Mouse (Mus musculus) MEL (cell line): ENCODE measurements around the gene Traf2. TPM values are rescaled to one million over a fixed set of nuclear protein-coding genes. Genes with fewer than 3 reads are reported as not detected.

Experiments
- DNase-seq: peaks from one replicate; pipeline ENCODE4 v3.0.0; 2011; ENCODE audit warnings: low read depth, low spot score
- H3K27ac ChIP-seq: 2 replicates; pipeline ENCODE4 v1.5.1; 2012; ENCODE audit warnings: low read depth, mild to moderate bottlenecking, control low read depth, low read length, moderate library complexity; ENCODE audit not compliant: control insufficient read depth
- H3K27me3 ChIP-seq, 2 experiments: fragments of 150-350 bp in 1 of 2; sonication (generic) in 1 of 2; 2 replicates each; pipeline ENCODE4 v1.6.1; 2012; ENCODE audit warnings: low read length in 2 of 2, mild to moderate bottlenecking in 2 of 2, improper control_type of control experiment in 1 of 2, moderate library complexity in 1 of 2; ENCODE audit not compliant: insufficient read depth in 2 of 2, control insufficient read depth in 1 of 2
- H3K36me3 ChIP-seq, 2 experiments: 2 replicates each; pipeline ENCODE4 v1.6.1; 2012 to 2014; ENCODE audit warnings: low read length in 2 of 2, improper control_type of control experiment in 1 of 2, inconsistent platforms in 1 of 2, mild to moderate bottlenecking in 1 of 2; ENCODE audit not compliant: insufficient read depth in 2 of 2, control insufficient read depth in 1 of 2
- H3K4me1 ChIP-seq, 2 experiments: fragments of 150-350 bp in 1 of 2; sonication (generic) in 1 of 2; 2 replicates each; pipeline ENCODE4 v1.6.1; 2012; ENCODE audit warnings: low read length in 2 of 2, improper control_type of control experiment in 1 of 2, mild to moderate bottlenecking in 1 of 2; ENCODE audit not compliant: insufficient read depth in 2 of 2, control insufficient read depth in 1 of 2
- H3K4me3 ChIP-seq, 2 experiments: fragments of 150-350 bp in 1 of 2; sonication (generic) in 1 of 2; 2 replicates each; pipeline ENCODE4 v1.5.1; 2012; ENCODE audit warnings: low read depth in 2 of 2, low read length in 2 of 2, mild to moderate bottlenecking in 2 of 2, moderate library complexity in 2 of 2, control low read depth in 1 of 2, improper control_type of control experiment in 1 of 2; ENCODE audit not compliant: control insufficient read depth in 1 of 2, insufficient read depth in 1 of 2
- H3K79me2 ChIP-seq: 2 replicates; pipeline ENCODE4 v1.6.1; 2012; ENCODE audit warnings: mild to moderate bottlenecking, low read length, moderate library complexity; ENCODE audit not compliant: control insufficient read depth, poor library complexity, insufficient read depth
- H3K9ac ChIP-seq: 2 replicates; pipeline ENCODE4 v1.6.1; 2012; ENCODE audit warnings: low read depth, mild to moderate bottlenecking, control low read depth, low read length, moderate library complexity; ENCODE audit not compliant: control insufficient read depth, poor library complexity, severe bottlenecking
- H3K9me3 ChIP-seq: fragments of 150-350 bp; sonication (generic); replicated peaks from 2 replicates; pipeline ENCODE4 v1.6.1; 2012; ENCODE audit warnings: mild to moderate bottlenecking, low read length, improper control_type of control experiment, moderate library complexity; ENCODE audit not compliant: insufficient read depth
- CHD2 ChIP-seq: IDR thresholded peaks from 2 replicates; pipeline ENCODE4 v1.6.1; 2011; ENCODE audit warnings: low read length, improper control_type of control experiment
- CTCF ChIP-seq, 3 experiments: IDR thresholded peaks in 2 of 3; conservative IDR thresholded peaks in 1 of 3; 2 replicates each; pipeline ENCODE4 v1.5.1; 2011 to 2012; ENCODE audit warnings: low read length in 3 of 3, low read depth in 2 of 3, mild to moderate bottlenecking in 2 of 3, improper control_type of control experiment in 1 of 3, inconsistent platforms in 1 of 3, mixed read lengths in 1 of 3, moderate library complexity in 1 of 3; ENCODE audit not compliant: control insufficient read depth in 1 of 3, insufficient read depth in 1 of 3, poor library complexity in 1 of 3, severe bottlenecking in 1 of 3
- GATA1 ChIP-seq: IDR thresholded peaks from 2 replicates; pipeline ENCODE4 v1.6.1; 2011; ENCODE audit warnings: low read depth, low read length, improper control_type of control experiment
- KAT2A ChIP-seq: conservative IDR thresholded peaks from 2 replicates; pipeline ENCODE4 v1.6.1; 2012; ENCODE audit warnings: low read depth, low read length, improper control_type of control experiment, inconsistent platforms
- MYB ChIP-seq: IDR thresholded peaks from 2 replicates; pipeline ENCODE4 v1.6.1; 2011; ENCODE audit warnings: mild to moderate bottlenecking, low read depth, low read length, improper control_type of control experiment
- MYC ChIP-seq: IDR thresholded peaks from 2 replicates; pipeline ENCODE4 v1.6.1; 2011; ENCODE audit warnings: low read depth, mild to moderate bottlenecking, low read length, improper control_type of control experiment, moderate library complexity
- NRF1 ChIP-seq: IDR thresholded peaks from 2 replicates; pipeline ENCODE4 v1.6.1; 2014; ENCODE audit warnings: low read depth, mild to moderate bottlenecking, inconsistent platforms, low read length, improper control_type of control experiment, moderate library complexity; ENCODE audit not compliant: poor library complexity, insufficient read depth, severe bottlenecking
- POLR2AphosphoS5 ChIP-seq: IDR thresholded peaks from 2 replicates; pipeline ENCODE4 v1.6.1; 2012; ENCODE audit warnings: low read depth, borderline replicate concordance, mild to moderate bottlenecking, inconsistent platforms, low read length, moderate library complexity, mixed read lengths
- RAD21 ChIP-seq: IDR thresholded peaks from 2 replicates; pipeline ENCODE4 v1.6.1; 2011; ENCODE audit warnings: mild to moderate bottlenecking, low read depth, low read length, improper control_type of control experiment
- RCOR1 ChIP-seq: IDR thresholded peaks from 2 replicates; pipeline ENCODE4 v1.6.1; 2012; ENCODE audit warnings: low read depth, mild to moderate bottlenecking, inconsistent platforms, low read length, improper control_type of control experiment
- ZC3H11A ChIP-seq: IDR thresholded peaks from 2 replicates; pipeline ENCODE4 v1.6.1; 2012; ENCODE audit warnings: low read depth, mild to moderate bottlenecking, inconsistent platforms, low read length, improper control_type of control experiment
- polyA plus RNA-seq, 2 experiments: library from polyadenylated mRNA; stranded (reverse) in 1 of 2; unstranded in 1 of 2; fragments of >175 nt in 1 of 2; fragments of >200 nt in 1 of 2; gene quantifications; 2 replicates each; pipeline versions ENCODE4 v1.2.1 to v1.2.4; 2012; ENCODE audit warnings: low replicate concordance in 2 of 2, low read depth in 1 of 2; ENCODE audit not compliant: insufficient read length in 2 of 2, insufficient read depth in 1 of 2, missing spikeins in 1 of 2
- total RNA-seq: library from RNA; depleted of rRNA; stranded (reverse); fragments of 300-350 nt; gene quantifications from 2 replicates; pipeline ENCODE4 v1.2.3, GENCODE M21; 2012

Traf2 gene
- total and polyA plus RNA-seq, 3 experiments, result 19.9 to 28.3 TPM; not detected in 1

DNA sequence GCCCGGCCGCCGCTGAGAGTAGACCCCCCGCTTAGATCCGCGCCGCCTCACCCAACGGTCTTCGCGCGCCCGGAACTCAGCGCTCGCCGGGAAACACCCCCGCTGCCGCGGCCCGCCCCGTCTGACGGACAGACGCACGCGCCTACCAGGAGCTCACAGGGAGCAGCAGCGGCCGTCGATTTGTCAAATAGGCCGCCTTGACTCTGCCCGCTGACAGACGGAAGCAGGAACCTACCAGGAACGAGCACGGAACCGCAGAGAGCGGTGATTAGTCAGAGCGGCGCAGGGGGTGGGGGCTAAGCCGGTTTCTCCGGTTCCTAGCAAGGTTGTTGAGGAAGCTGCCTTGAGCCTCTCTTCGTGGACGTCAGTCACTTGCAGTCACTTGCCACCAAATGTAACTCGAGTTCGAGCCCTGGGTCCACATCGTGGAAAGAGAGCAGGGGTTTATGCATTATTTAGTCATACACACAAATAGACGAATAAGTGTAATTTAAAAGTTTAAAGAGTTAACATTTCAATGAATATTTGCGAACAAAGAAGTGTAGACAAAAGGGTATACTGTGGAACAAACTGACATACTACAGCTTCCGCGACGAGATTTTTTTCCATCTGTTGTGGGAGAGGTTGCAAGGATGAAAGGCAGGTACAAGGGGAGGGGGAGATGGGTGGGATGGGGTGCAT is at the start of gene Traf2 (continued):
- TF ChIP-seq KAT2A, result peak; percentile 46
- no peak for TF ChIP-seq MYB
- TF ChIP-seq MYC, result peak; percentile 50; the same call in 1 of the 2 replicates
- peak; percentile 91 for TF ChIP-seq CHD2

DNA sequence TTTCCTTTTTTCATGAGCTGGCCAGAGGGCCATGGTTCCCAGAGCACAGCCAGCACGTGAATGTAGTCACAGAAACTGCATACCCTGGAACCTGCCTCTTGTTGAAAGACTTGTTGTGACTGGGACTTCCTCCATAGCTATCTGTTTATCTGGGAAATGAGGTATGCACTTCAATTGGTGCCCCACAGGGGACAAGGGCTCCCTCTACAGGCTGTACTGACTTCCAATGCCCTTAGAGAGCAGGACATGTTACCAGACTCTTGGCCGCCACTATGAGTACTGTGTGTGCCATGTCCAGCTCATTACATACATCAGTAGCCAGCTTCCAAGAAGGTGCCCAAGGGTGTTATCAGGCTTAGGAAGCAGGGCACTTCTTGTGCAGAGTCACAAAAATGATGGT is 45.1 kb upstream of the Traf2 start:
- peak; percentile 79 for DNase-seq
- no peaks in the 10 kb centered on the region for H3K4me1 ChIP-seq
- H3K9ac ChIP-seq, result no peak overlapping the region
- H3K27me3 ChIP-seq, result no peaks in the 10 kb centered on the region
- TF ChIP-seq ZC3H11A, result no peak
- peak; percentile 32; the same call in 1 of the 2 replicates for TF ChIP-seq GATA1
- TF ChIP-seq CTCF (IDR thresholded peaks at IDR 0.05 in 2 of 3, conservative IDR thresholded peaks at IDR 0.05 in 1 of 3; ENCODE audit: control insufficient read depth in 1 of 3, insufficient read depth in 1 of 3, low read depth in 2 of 3, low read length in 3 of 3, poor library complexity in 1 of 3, severe bottlenecking in 1 of 3), result peak; percentile 66 to 85 (median 67)
- no peak for TF ChIP-seq POLR2AphosphoS5
- H3K4me3 ChIP-seq, result no peak overlapping the region
- no peaks in the 10 kb centered on the region for H3K79me2 ChIP-seq
- H3K36me3 ChIP-seq, result peaks cover 0 to 6% of the 10 kb centered on the region in 2 experiments; a peak in 2 of 4 replicates
- no peaks in the 10 kb centered on the region for H3K9me3 ChIP-seq
- H3K27ac ChIP-seq, result no peak overlapping the region

DNA sequence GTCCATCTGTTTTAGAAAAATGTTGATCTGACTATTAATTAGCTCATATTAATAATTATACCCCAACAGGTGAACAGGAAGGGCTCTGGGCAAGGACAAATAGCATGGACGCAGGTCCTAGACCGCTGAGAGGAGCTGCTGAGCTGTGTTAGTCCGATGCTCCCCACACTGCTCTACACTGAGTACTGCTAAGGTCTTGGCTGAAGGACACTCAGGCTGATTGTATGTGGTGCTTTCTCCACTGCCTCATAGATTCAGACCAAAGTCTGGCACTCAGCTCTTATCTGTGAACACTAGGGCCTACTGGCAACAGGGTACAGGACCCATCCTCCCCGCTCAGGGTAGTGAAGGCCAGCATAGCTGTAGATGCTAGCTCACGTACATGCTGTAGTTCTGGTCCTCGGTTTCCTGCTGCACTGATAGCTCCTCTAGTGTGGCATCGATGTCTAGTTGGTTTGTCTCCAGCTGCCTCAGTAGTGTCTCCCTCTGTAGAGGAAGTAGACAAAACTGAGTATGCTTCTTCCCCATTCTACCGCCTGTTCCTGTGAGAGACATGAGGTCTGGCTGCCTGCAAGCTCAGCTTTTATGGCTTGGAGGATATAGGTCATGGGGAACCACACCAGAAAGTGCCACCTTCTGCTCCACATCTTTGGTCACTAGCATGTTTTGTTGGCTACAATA is 41.6 kb upstream of the Traf2 start:
- TF ChIP-seq RCOR1 (no peak), NRF1 (no peak)
- H3K36me3 ChIP-seq, result peaks cover 0 to 7% of the 10 kb centered on the region in 2 experiments; a peak in 2 of 4 replicates
- no peaks in the 10 kb centered on the region for H3K79me2 ChIP-seq
- no peak overlapping the region for H3K4me3 ChIP-seq
- no peaks in the 10 kb centered on the region for H3K9me3 ChIP-seq
- no peak overlapping the region for H3K27ac ChIP-seq
- H3K4me1 ChIP-seq, result no peaks in the 10 kb centered on the region
- H3K27me3 ChIP-seq, result no peaks in the 10 kb centered on the region
- no peak overlapping the region for H3K9ac ChIP-seq
- DNase-seq, result peak; percentile 31

- TF ChIP-seq CTCF (IDR thresholded peaks at IDR 0.05 in 2 of 3, conservative IDR thresholded peaks at IDR 0.05 in 1 of 3; ENCODE audit: control insufficient read depth in 1 of 3, insufficient read depth in 1 of 3, low read depth in 2 of 3, low read length in 3 of 3, poor library complexity in 1 of 3, severe bottlenecking in 1 of 3), result no peak
- no peak for TF ChIP-seq RAD21
- Histone ChIP-seq H3K36me3 (peaks cover 3 to 7% of the 10 kb centered on the region in 2 experiments), H3K9ac (no peak overlapping the region)
Measured at GRCm38 (mm10) chr2:25587290-25587689, 40.5 kb upstream of the Traf2 start.

More at GRCm38 (mm10) chr2:25587290-25587689, 40.5 kb upstream of the Traf2 start:
- H3K27me3 ChIP-seq, result no peaks in the 10 kb centered on the region
- H3K79me2 ChIP-seq, result no peaks in the 10 kb centered on the region
- no peak for DNase-seq
- no peak overlapping the region for H3K4me3 ChIP-seq
- H3K9me3 ChIP-seq, result no peaks in the 10 kb centered on the region
- peaks cover 0 to 5% of the 10 kb centered on the region in 2 experiments; a peak in 2 of 4 replicates for H3K4me1 ChIP-seq
- H3K27ac ChIP-seq, result no peak overlapping the region
